Mouse (Mus musculus): ENCODE data around the gene Nxf1.

Gene Nxf1

GRCm38 (mm10) chr19:8772996-8773395 is 16.1 kb downstream of the Nxf1 start:
- no peak for DNase-seq

- no peak for DNase-seq
Measured at GRCm38 (mm10) chr19:8773409-8773808, 16.5 kb downstream of the Nxf1 start.

GRCm38 (mm10) chr19:8774086-8774835 is 17.4 kb downstream of the Nxf1 start, which contains the start of gene Tmem179b:
TSS of gene Tmem179b (minus strand) at chr19:8774467.
- DNase-seq = peak; percentile 97

- DNase-seq = no peak
Measured at GRCm38 (mm10) chr19:8774951-8775421, 18.1 kb downstream of the Nxf1 start.

- DNase-seq = peak; percentile 96
Measured at GRCm38 (mm10) chr19:8786008-8786781, 29.3 kb downstream of the Nxf1 start, which contains the start of gene Taf6l. TSS of gene Taf6l (minus strand) at chr19:8786417.

GRCm38 (mm10) chr19:8788521-8788920 is 31.6 kb downstream of the Nxf1 start:
- no peak for DNase-seq

GRCm38 (mm10) chr19:8789171-8789570 is 32.3 kb downstream of the Nxf1 start:
- DNase-seq = peak; percentile 19

- DNase-seq = peak; percentile 33
Measured at GRCm38 (mm10) chr19:8790171-8790570, 33.3 kb downstream of the Nxf1 start.

- peak; percentile 93 for DNase-seq
Measured at GRCm38 (mm10) chr19:8798264-8798946, 41.5 kb downstream of the Nxf1 start, which contains the start of gene Polr2g. TSS of gene Polr2g (minus strand) at chr19:8798577.

- DNase-seq = no peak
Measured at GRCm38 (mm10) chr19:8798947-8799315, 42.1 kb downstream of the Nxf1 start.

GRCm38 (mm10) chr19:8802130-8802821 is 45.4 kb downstream of the Nxf1 start, which contains the start of gene Zbtb3:
TSS of gene Zbtb3 (plus strand) at chr19:8802555.
- peak; percentile 98 for DNase-seq

GRCm38 (mm10) chr19:8803204-8803780 is 46.4 kb downstream of the Nxf1 start:
- no peak for DNase-seq

- no peak for DNase-seq
Measured at GRCm38 (mm10) chr19:8803879-8804660, 47.2 kb downstream of the Nxf1 start.

- no peak for DNase-seq
Measured at GRCm38 (mm10) chr19:8806810-8807209, 49.9 kb downstream of the Nxf1 start.

GRCm38 (mm10) chr19:8815812-8816211 is 58.9 kb downstream of the Nxf1 start:
- no peak for DNase-seq

GRCm38 (mm10) chr19:8817001-8817400 is 60.1 kb downstream of the Nxf1 start:
- no peak for DNase-seq

GRCm38 (mm10) chr19:8818301-8818798 is 61.5 kb downstream of the Nxf1 start:
- DNase-seq = no peak

GRCm38 (mm10) chr19:8818801-8819595 is 62.1 kb downstream of the Nxf1 start, which contains the start of gene Ttc9c:
TSS of gene Ttc9c (minus strand) at chr19:8819333.
- peak; percentile 99 for DNase-seq

GRCm38 (mm10) chr19:8819596-8820423 is 62.9 kb downstream of the Nxf1 start, which contains the start of gene Hnrnpul2:
TSS of gene Hnrnpul2 (plus strand) at chr19:8820010.
- peak; percentile 99 for DNase-seq
